Mouse (Mus musculus) limb, embryonic 15.5 days (tissue): ENCODE results near the gene Trank1. TPM values are rescaled to one million over a fixed set of nuclear protein-coding genes. Genes with fewer than 3 reads are reported as not detected.

Source experiments
- ATAC-seq: fragments of 200-750 bp; cut with Nextera tagmentation; 2 replicates; pipeline ENCODE4 v1.8.0; 2017; ENCODE audit warnings: low read depth, moderate TSS enrichment; ENCODE audit not compliant: insufficient number of reproducible peaks, low FRiP score, low TSS enrichment
- H3K27ac ChIP-seq: fragments of 300-500 bp; sonication (generic); 2 replicates; pipeline ENCODE4 v1.5.1; 2015; ENCODE audit warnings: moderate library complexity, mild to moderate bottlenecking, inconsistent platforms
- H3K27me3 ChIP-seq: fragments of 300-500 bp; sonication (generic); 2 replicates; pipeline ENCODE4 v1.6.1; 2015; ENCODE audit warnings: inconsistent platforms
- H3K36me3 ChIP-seq: fragments of 300-500 bp; sonication (generic); 2 replicates; pipeline ENCODE4 v1.6.1; 2015; ENCODE audit warnings: inconsistent platforms
- H3K4me1 ChIP-seq: fragments of 300-500 bp; sonication (generic); 2 replicates; pipeline ENCODE4 v1.6.1; 2015; ENCODE audit warnings: inconsistent platforms
- H3K4me2 ChIP-seq: fragments of 300-500 bp; sonication (generic); 2 replicates; pipeline ENCODE4 v1.6.1; 2015; ENCODE audit warnings: mild to moderate bottlenecking, inconsistent platforms
- H3K4me3 ChIP-seq: fragments of 300-500 bp; sonication (generic); 2 replicates; pipeline ENCODE4 v1.5.1; 2015; ENCODE audit warnings: mild to moderate bottlenecking, inconsistent platforms
- H3K9ac ChIP-seq: fragments of 300-500 bp; sonication (generic); 2 replicates; pipeline ENCODE4 v1.6.1; 2015; ENCODE audit warnings: inconsistent platforms
- H3K9me3 ChIP-seq: fragments of 300-500 bp; sonication (generic); 2 replicates; pipeline ENCODE4 v1.6.1; 2016; ENCODE audit warnings: inconsistent platforms
- WGBS: fragments of 180-500 bp; shearing (Covaris S2); methylation state at CpG from one replicate; pipeline ENCODE4 v1.1.7; 2015; 5-methylcytosine and 5-hydroxymethylcytosine counted together
- polyA plus RNA-seq: library from polyadenylated mRNA; unstranded; fragments of >200 nt; fragmentation: Nextera tagmentation; extraction: Ambion mirVana; gene quantifications from 2 replicates; pipeline ENCODE4 v1.2.1, GENCODE M21; 2015

Gene Trank1
- polyA plus RNA-seq, 1 experiment from 2014 or later: 0.76 TPM

- no peaks in the 10 kb centered on the region for H3K4me1 ChIP-seq
- no peak overlapping the region for H3K4me3 ChIP-seq
- no peaks in the 10 kb centered on the region for H3K9me3 ChIP-seq
- 60% methylated on average over 1 of the region's 1 CpGs for WGBS
- H3K27ac ChIP-seq: no peak overlapping the region
- no peaks in the 10 kb centered on the region for H3K27me3 ChIP-seq
- no peak for ATAC-seq
- no peaks in the 10 kb centered on the region for H3K36me3 ChIP-seq
- H3K9ac ChIP-seq: no peak overlapping the region
- no peak overlapping the region for H3K4me2 ChIP-seq
Observed at GRCm38 (mm10) chr9:111351641-111352040, 40.1 kb downstream of the Trank1 start.

DNA sequence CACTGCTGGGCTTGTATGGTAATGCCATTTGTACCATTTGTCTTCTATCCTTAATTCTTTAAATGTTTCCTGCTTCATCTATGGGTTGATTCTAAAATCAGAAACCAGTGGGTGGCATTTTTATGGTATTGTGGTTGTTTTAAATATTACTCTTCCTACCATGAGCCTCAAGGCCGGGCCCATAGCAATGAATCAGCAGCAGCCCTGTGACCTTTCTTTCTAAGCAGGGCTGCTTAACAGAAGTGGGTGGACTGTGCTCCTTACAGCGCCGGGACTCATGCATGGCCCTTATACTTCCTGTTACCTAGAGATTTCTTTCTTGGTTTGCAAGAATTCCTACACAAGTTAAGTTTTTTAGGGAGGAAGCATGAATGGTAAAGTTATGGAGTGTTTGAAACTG, 41.1 kb downstream of the Trank1 start:
- Histone ChIP-seq H3K27ac (no peak overlapping the region), H3K4me2 (no peak overlapping the region), H3K4me1 (no peaks in the 10 kb centered on the region), H3K9me3 (no peaks in the 10 kb centered on the region), H3K27me3 (no peaks in the 10 kb centered on the region), H3K36me3 (no peaks in the 10 kb centered on the region), H3K9ac (no peak overlapping the region), H3K4me3 (no peak overlapping the region)
- ATAC-seq: no peak
- 73% methylated on average over 3 of the region's 3 CpGs for WGBS

GRCm38 (mm10) chr9:111355041-111355440, 43.5 kb downstream of the Trank1 start:
- H3K27ac ChIP-seq: no peak overlapping the region
- 51% methylated on average over 4 of the region's 4 CpGs for WGBS
- no peaks in the 10 kb centered on the region for H3K36me3 ChIP-seq
- no peak overlapping the region for H3K4me2 ChIP-seq
- ATAC-seq: no peak
- no peak overlapping the region for H3K4me3 ChIP-seq
- H3K9ac ChIP-seq: no peak overlapping the region
- no peaks in the 10 kb centered on the region for H3K9me3 ChIP-seq
- no peaks in the 10 kb centered on the region for H3K4me1 ChIP-seq
- H3K27me3 ChIP-seq: no peaks in the 10 kb centered on the region

DNA sequence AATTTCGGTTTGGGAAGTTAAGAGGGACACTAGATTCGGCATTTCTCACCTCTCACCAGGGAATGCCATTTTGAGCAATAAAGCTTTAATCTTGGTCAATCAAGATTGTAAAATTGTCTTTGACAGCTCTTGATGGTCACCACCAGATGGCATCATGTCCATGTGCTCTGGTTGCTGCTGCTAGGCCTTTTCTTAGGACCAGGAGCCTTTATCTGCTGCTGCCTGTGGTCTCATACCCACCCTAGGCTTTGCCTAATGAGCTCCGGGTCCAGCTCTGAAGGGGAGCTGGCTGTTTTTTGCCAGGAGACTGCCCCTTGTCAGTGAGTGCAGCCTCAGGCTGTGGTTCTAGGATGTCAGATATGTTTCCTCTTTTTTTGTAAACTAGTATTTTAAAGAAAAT, 44.8 kb downstream of the Trank1 start:
- no peaks in the 10 kb centered on the region for H3K27me3 ChIP-seq
- no peak overlapping the region for H3K4me3 ChIP-seq
- no peaks in the 10 kb centered on the region for H3K36me3 ChIP-seq
- H3K9ac ChIP-seq: no peak overlapping the region
- H3K27ac ChIP-seq: no peak overlapping the region
- no peaks in the 10 kb centered on the region for H3K4me1 ChIP-seq
- WGBS: 20% methylated on average over 3 of the region's 3 CpGs
- H3K4me2 ChIP-seq: no peak overlapping the region
- no peak for ATAC-seq
- H3K9me3 ChIP-seq: no peaks in the 10 kb centered on the region

DNA sequence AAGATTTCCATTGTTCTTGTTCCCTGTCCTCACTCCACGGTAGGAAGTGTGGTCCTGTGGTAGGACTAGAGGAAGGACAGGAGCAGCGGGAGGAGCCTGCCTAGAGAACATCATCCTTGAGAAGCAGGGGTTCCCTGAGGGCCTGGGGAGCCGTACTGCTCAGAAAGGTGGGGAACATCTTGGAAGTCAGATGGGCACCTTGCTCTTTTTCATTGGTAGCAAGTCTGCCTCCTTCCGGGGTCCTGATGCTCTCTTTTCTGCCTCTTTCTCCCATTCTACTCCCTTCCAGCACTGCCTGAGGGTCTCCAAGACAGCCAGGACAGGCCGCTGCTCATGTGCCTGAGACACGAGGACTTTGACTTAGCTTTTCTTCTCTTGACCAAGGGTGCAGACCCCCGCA, 52.1 kb downstream of the Trank1 start:
- H3K4me1 ChIP-seq: no peaks in the 10 kb centered on the region
- no peak overlapping the region for H3K4me2 ChIP-seq
- no peak overlapping the region for H3K4me3 ChIP-seq
- no peaks in the 10 kb centered on the region for H3K36me3 ChIP-seq
- no peak overlapping the region for H3K9ac ChIP-seq
- no peaks in the 10 kb centered on the region for H3K9me3 ChIP-seq
- WGBS: 75% methylated on average over 7 of the region's 7 CpGs
- no peak overlapping the region for H3K27ac ChIP-seq
- no peak for ATAC-seq
- H3K27me3 ChIP-seq: no peaks in the 10 kb centered on the region

- H3K27ac ChIP-seq: no peak overlapping the region
- no peak overlapping the region for H3K4me2 ChIP-seq
- H3K9ac ChIP-seq: no peak overlapping the region
- 49% methylated on average over 2 of the region's 2 CpGs for WGBS
- H3K4me1 ChIP-seq: no peaks in the 10 kb centered on the region
- H3K9me3 ChIP-seq: no peaks in the 10 kb centered on the region
- H3K27me3 ChIP-seq: no peaks in the 10 kb centered on the region
- no peak for ATAC-seq
- no peaks in the 10 kb centered on the region for H3K36me3 ChIP-seq
- H3K4me3 ChIP-seq: no peak overlapping the region
Observed at GRCm38 (mm10) chr9:111367713-111368112, 56.2 kb downstream of the Trank1 start.

GRCm38 (mm10) chr9:111372079-111372478, 60.5 kb downstream of the Trank1 start:
- Histone ChIP-seq H3K4me1 (no peaks in the 10 kb centered on the region), H3K9me3 (no peaks in the 10 kb centered on the region), H3K36me3 (no peaks in the 10 kb centered on the region), H3K9ac (no peak overlapping the region), H3K4me2 (no peak overlapping the region), H3K4me3 (no peak overlapping the region), H3K27ac (no peak overlapping the region), H3K27me3 (no peaks in the 10 kb centered on the region)
- ATAC-seq: no peak
- WGBS: 88% methylated on average over 3 of the region's 3 CpGs

DNA sequence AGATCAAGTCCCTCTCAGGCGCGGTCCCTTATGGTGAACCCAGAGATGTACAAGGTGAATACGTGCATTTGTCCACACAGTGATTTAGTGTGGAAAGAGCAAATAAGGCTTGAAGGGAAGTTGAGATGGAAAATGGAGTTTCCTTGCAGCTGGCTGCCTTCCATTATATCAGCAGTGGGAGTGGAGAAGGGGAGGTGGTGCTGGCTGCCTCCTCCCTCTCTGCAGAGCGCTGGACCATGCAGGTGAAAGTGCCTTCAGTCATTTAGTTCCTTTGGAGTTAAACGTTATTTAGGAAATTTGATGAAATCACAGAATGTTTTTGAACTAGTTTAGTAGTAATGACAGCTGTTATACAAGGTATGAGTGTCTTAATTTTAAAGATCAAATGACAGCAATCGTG, 66.3 kb downstream of the Trank1 start:
- Histone ChIP-seq H3K9me3 (no peaks in the 10 kb centered on the region), H3K27ac (no peak overlapping the region), H3K27me3 (no peaks in the 10 kb centered on the region), H3K4me3 (no peak overlapping the region), H3K9ac (no peak overlapping the region), H3K4me1 (no peaks in the 10 kb centered on the region), H3K4me2 (no peak overlapping the region), H3K36me3 (no peaks in the 10 kb centered on the region)
- WGBS: 77% methylated on average over 6 of the region's 6 CpGs
- no peak for ATAC-seq

- Histone ChIP-seq H3K36me3 (no peaks in the 10 kb centered on the region), H3K27ac (no peak overlapping the region), H3K9ac (no peak overlapping the region), H3K4me2 (no peak overlapping the region), H3K4me3 (no peak overlapping the region), H3K27me3 (no peaks in the 10 kb centered on the region), H3K9me3 (no peaks in the 10 kb centered on the region), H3K4me1 (0 out of 2 replicates have a peak, but pooled peaks cover 3% of the 10 kb centered on the region)
- ATAC-seq: no peak
- WGBS: 79% methylated on average over 9 of the region's 9 CpGs
Observed at GRCm38 (mm10) chr9:111381056-111382025, 69.8 kb downstream of the Trank1 start.

DNA sequence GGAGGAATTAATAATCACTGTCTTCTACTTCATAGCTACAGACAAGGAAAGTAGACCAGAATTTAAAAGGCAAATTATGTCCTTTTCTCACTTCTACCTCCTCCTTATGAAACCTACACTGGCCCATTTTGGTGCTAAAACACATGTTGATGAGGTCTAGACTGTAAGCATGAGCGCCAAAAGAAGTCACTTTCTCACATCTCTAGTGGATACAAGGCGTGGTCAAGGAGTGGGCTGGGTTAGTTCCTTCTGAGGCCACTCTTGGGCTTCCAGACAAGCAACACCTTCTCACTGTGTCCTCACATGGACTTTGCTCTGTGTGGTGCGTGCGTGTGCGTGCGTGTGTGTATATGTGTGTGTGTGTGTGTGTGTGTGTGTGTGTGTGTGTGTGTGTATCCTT, 70.9 kb downstream of the Trank1 start:
- Histone ChIP-seq H3K9ac (no peak overlapping the region), H3K4me1 (0 out of 2 replicates have a peak, but pooled peaks cover 3% of the 10 kb centered on the region)
- no peak for ATAC-seq

GRCm38 (mm10) chr9:111383046-111383445, 71.5 kb downstream of the Trank1 start:
- Histone ChIP-seq H3K9ac (no peak overlapping the region), H3K4me1 (0 out of 2 replicates have a peak, but pooled peaks cover 3% of the 10 kb centered on the region), H3K36me3 (no peaks in the 10 kb centered on the region), H3K4me2 (no peak overlapping the region), H3K9me3 (no peaks in the 10 kb centered on the region), H3K27me3 (no peaks in the 10 kb centered on the region), H3K4me3 (no peak overlapping the region), H3K27ac (no peak overlapping the region)
- WGBS: 80% methylated on average over 3 of the region's 3 CpGs
- ATAC-seq: no peak

More for the DNA sequence above, 70.9 kb downstream of the Trank1 start:
- no peak overlapping the region for H3K4me3 ChIP-seq
- whole genome bisulfite sequencing: 91% methylated on average over 6 of the region's 6 CpGs
- H3K36me3 ChIP-seq: no peaks in the 10 kb centered on the region
- H3K27me3 ChIP-seq: no peaks in the 10 kb centered on the region
- H3K27ac ChIP-seq: no peak overlapping the region
- H3K9me3 ChIP-seq: no peaks in the 10 kb centered on the region
- H3K4me2 ChIP-seq: no peak overlapping the region

DNA sequence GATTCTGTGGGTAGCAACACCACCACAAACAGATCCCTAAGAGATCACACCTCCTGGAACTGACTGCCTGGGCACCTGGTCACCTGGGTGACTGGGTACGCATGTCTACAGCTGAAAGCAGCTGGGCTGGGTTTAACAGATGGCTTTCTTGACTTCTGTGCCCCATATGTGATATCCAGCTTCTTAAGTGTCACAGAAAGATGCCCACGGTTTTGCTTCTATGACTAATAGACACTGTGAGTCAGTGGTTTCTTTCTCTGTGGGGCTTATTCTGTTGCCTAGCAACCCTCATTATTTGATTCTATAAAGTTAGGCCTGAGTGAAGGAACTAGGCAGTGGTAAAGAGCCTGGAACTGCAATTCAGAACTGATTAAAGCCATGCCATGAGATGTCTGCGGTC, 72.2 kb downstream of the Trank1 start:
- H3K4me2 ChIP-seq: no peak overlapping the region
- no peak overlapping the region for H3K27ac ChIP-seq
- ATAC-seq: no peak
- H3K36me3 ChIP-seq: no peaks in the 10 kb centered on the region
- no peaks in the 10 kb centered on the region for H3K27me3 ChIP-seq
- 0 out of 2 replicates have a peak, but pooled peaks cover 3% of the 10 kb centered on the region for H3K4me1 ChIP-seq
- no peaks in the 10 kb centered on the region for H3K9me3 ChIP-seq
- 35% methylated on average over 3 of the region's 3 CpGs for WGBS
- H3K4me3 ChIP-seq: no peak overlapping the region
- H3K9ac ChIP-seq: no peak overlapping the region
